Mouse (Mus musculus): ENCODE measurements around the gene Cdh11. TPM values are rescaled to one million over a fixed set of nuclear protein-coding genes. Genes with fewer than 3 reads are reported as not detected.
"Not testable (repeated sequence)": the region's sequence is repeated elsewhere in the genome, so short reads cannot be mapped to it uniquely, and the experiment has no call there.

Gene Cdh11
- polyA plus RNA-seq, 1 experiment from 2014 or later: 30.5 TPM

GRCm38 (mm10) chr8:102700245-102700644 is 85.2 kb downstream of the Cdh11 start:
- 20% methylated on average over 1 of the region's 1 CpGs for WGBS
- no peak overlapping the region for H3K4me2 ChIP-seq (replicated peaks)
- no peaks in the 10 kb centered on the region for H3K27me3 ChIP-seq
- no peak for ATAC-seq (replicated peaks)
- peaks cover 13% of the 10 kb centered on the region for H3K4me1 ChIP-seq
- H3K9ac ChIP-seq (replicated peaks): no peak overlapping the region
- H3K27ac ChIP-seq (replicated peaks): no peak overlapping the region
- no peak overlapping the region for H3K4me3 ChIP-seq
- no peaks in the 10 kb centered on the region for H3K9me3 ChIP-seq
- H3K36me3 ChIP-seq: no peaks in the 10 kb centered on the region

GRCm38 (mm10) chr8:102698232-102698837 is 87.1 kb downstream of the Cdh11 start:
- H3K9ac ChIP-seq (replicated peaks): no peak overlapping the region
- H3K4me1 ChIP-seq: peaks cover 13% of the 10 kb centered on the region
- no peak overlapping the region for H3K4me3 ChIP-seq
- no peaks in the 10 kb centered on the region for H3K36me3 ChIP-seq
- WGBS: 6% methylated on average over 11 of the region's 11 CpGs
- H3K27ac ChIP-seq (replicated peaks): peak overlapping the region; percentile 48
- ATAC-seq (replicated peaks): peak; percentile 79
- no peaks in the 10 kb centered on the region for H3K9me3 ChIP-seq
- no peaks in the 10 kb centered on the region for H3K27me3 ChIP-seq
- no peak overlapping the region for H3K4me2 ChIP-seq (replicated peaks)

GRCm38 (mm10) chr8:102693465-102693864 is 92.0 kb downstream of the Cdh11 start:
- no peak overlapping the region for H3K27ac ChIP-seq (replicated peaks)
- 43% methylated on average over 1 of the region's 1 CpGs for WGBS
- peak; percentile 63 for ATAC-seq (replicated peaks)

GRCm38 (mm10) chr8:102685491-102685890 is 100.0 kb downstream of the Cdh11 start:
- H3K9me3 ChIP-seq; H3K36me3 ChIP-seq; H3K9ac ChIP-seq (replicated peaks); H3K27me3 ChIP-seq; ATAC-seq (replicated peaks): not testable (repeated sequence)
- Histone ChIP-seq H3K4me2 (replicated peaks) (peak overlapping the region; percentile 8), H3K27ac (replicated peaks) (peak overlapping the region; percentile 25), H3K4me1 (peaks cover 12% of the 10 kb centered on the region), H3K4me3 (peak overlapping the region; percentile 9)
- WGBS: 37% methylated on average over 7 of the region's 7 CpGs

More at GRCm38 (mm10) chr8:102693465-102693864, 92.0 kb downstream of the Cdh11 start:
- no peak overlapping the region for H3K4me3 ChIP-seq
- H3K4me1 ChIP-seq: peaks cover 8% of the 10 kb centered on the region
- no peaks in the 10 kb centered on the region for H3K9me3 ChIP-seq
- no peak overlapping the region for H3K4me2 ChIP-seq (replicated peaks)
- no peaks in the 10 kb centered on the region for H3K27me3 ChIP-seq
- no peak overlapping the region for H3K9ac ChIP-seq (replicated peaks)
- no peaks in the 10 kb centered on the region for H3K36me3 ChIP-seq

GRCm38 (mm10) chr8:102685023-102685422 is 100.4 kb downstream of the Cdh11 start:
- Histone ChIP-seq H3K4me2 (replicated peaks) (peak overlapping the region; percentile 8), H3K27ac (replicated peaks) (peak overlapping the region; percentile 25), H3K27me3 (no peaks in the 10 kb centered on the region), H3K4me3 (peak overlapping the region; percentile 9), H3K9ac (replicated peaks) (no peak overlapping the region), H3K4me1 (peaks cover 12% of the 10 kb centered on the region), H3K36me3 (no peaks in the 10 kb centered on the region), H3K9me3 (no peaks in the 10 kb centered on the region)
- WGBS: 48% methylated on average over 11 of the region's 11 CpGs
- no peak for ATAC-seq (replicated peaks)

- Histone ChIP-seq H3K4me1 (0 out of 2 replicates have a peak, but pooled peaks cover 5% of the 10 kb centered on the region), H3K9ac (replicated peaks) (no peak overlapping the region), H3K4me2 (replicated peaks) (no peak overlapping the region), H3K9me3 (no peaks in the 10 kb centered on the region), H3K27ac (replicated peaks) (no peak overlapping the region), H3K36me3 (peaks cover 7% of the 10 kb centered on the region; the same call in 1 of the 2 replicates), H3K4me3 (no peak overlapping the region), H3K27me3 (no peaks in the 10 kb centered on the region)
- ATAC-seq (replicated peaks): no peak
- 74% methylated on average over 3 of the region's 3 CpGs for WGBS
Observed at GRCm38 (mm10) chr8:102677148-102677547, 108.3 kb downstream of the Cdh11 start.

- 85% methylated on average over 5 of the region's 5 CpGs for WGBS
- not testable (repeated sequence) for H3K9ac ChIP-seq (replicated peaks); H3K36me3 ChIP-seq; H3K27me3 ChIP-seq; H3K27ac ChIP-seq (replicated peaks); H3K4me1 ChIP-seq; H3K9me3 ChIP-seq; H3K4me3 ChIP-seq; H3K4me2 ChIP-seq (replicated peaks); ATAC-seq (replicated peaks)
Observed at GRCm38 (mm10) chr8:102664561-102664960, 120.9 kb downstream of the Cdh11 start.

- Histone ChIP-seq H3K36me3 (0 out of 2 replicates have a peak, but pooled peaks cover 10% of the 10 kb centered on the region), H3K27me3 (no peaks in the 10 kb centered on the region), H3K4me2 (replicated peaks) (no peak overlapping the region), H3K27ac (replicated peaks) (peak overlapping the region; percentile 58), H3K9ac (replicated peaks) (no peak overlapping the region), H3K9me3 (no peaks in the 10 kb centered on the region), H3K4me1 (peaks cover 11% of the 10 kb centered on the region), H3K4me3 (no peak overlapping the region)
- ATAC-seq (replicated peaks): peak; percentile 91
- 20% methylated on average over 2 of the region's 2 CpGs for WGBS
Observed at GRCm38 (mm10) chr8:102656529-102656928, 128.9 kb downstream of the Cdh11 start.

GRCm38 (mm10) chr8:102651964-102652363 is 133.5 kb downstream of the Cdh11 start:
- Histone ChIP-seq H3K4me2 (replicated peaks) (no peak overlapping the region), H3K4me1 (peaks cover 6% of the 10 kb centered on the region), H3K36me3 (peaks cover 17% of the 10 kb centered on the region), H3K9me3 (no peaks in the 10 kb centered on the region), H3K27ac (replicated peaks) (no peak overlapping the region), H3K9ac (replicated peaks) (no peak overlapping the region), H3K4me3 (no peak overlapping the region), H3K27me3 (no peaks in the 10 kb centered on the region)
- no peak for ATAC-seq (replicated peaks)
- 84% methylated on average over 4 of the region's 4 CpGs for WGBS

- Histone ChIP-seq H3K9me3 (no peaks in the 10 kb centered on the region), H3K4me2 (replicated peaks) (no peak overlapping the region), H3K9ac (replicated peaks) (no peak overlapping the region), H3K4me1 (no peaks in the 10 kb centered on the region), H3K27me3 (no peaks in the 10 kb centered on the region), H3K27ac (replicated peaks) (no peak overlapping the region), H3K36me3 (no peaks in the 10 kb centered on the region), H3K4me3 (no peak overlapping the region)
- ATAC-seq (replicated peaks): no peak
- 39% methylated on average over 3 of the region's 3 CpGs for WGBS
Observed at GRCm38 (mm10) chr8:102627151-102627550, 158.3 kb downstream of the Cdh11 start.

- H3K4me3 ChIP-seq: no peak overlapping the region
- no peak for ATAC-seq (replicated peaks)
- H3K4me1 ChIP-seq: no peaks in the 10 kb centered on the region
- H3K27ac ChIP-seq (replicated peaks): no peak overlapping the region
- H3K27me3 ChIP-seq: no peaks in the 10 kb centered on the region
- H3K4me2 ChIP-seq (replicated peaks): no peak overlapping the region
- WGBS: 47% methylated on average over 4 of the region's 4 CpGs
- H3K9me3 ChIP-seq: no peaks in the 10 kb centered on the region
- H3K9ac ChIP-seq (replicated peaks): no peak overlapping the region
- no peaks in the 10 kb centered on the region for H3K36me3 ChIP-seq
Observed at GRCm38 (mm10) chr8:102612146-102612545, 173.3 kb downstream of the Cdh11 start.

- Histone ChIP-seq H3K9ac (replicated peaks) (no peak overlapping the region), H3K4me1 (no peaks in the 10 kb centered on the region), H3K36me3 (no peaks in the 10 kb centered on the region), H3K27ac (replicated peaks) (no peak overlapping the region), H3K9me3 (no peaks in the 10 kb centered on the region), H3K4me3 (no peak overlapping the region), H3K4me2 (replicated peaks) (no peak overlapping the region), H3K27me3 (no peaks in the 10 kb centered on the region)
- ATAC-seq (replicated peaks): no peak
- WGBS: 58% methylated on average over 4 of the region's 4 CpGs
Observed at GRCm38 (mm10) chr8:102601327-102601726, 184.1 kb downstream of the Cdh11 start.

GRCm38 (mm10) chr8:102596523-102596922 is 188.9 kb downstream of the Cdh11 start:
- H3K36me3 ChIP-seq: no peaks in the 10 kb centered on the region
- no peak overlapping the region for H3K27ac ChIP-seq (replicated peaks)
- no peak overlapping the region for H3K4me2 ChIP-seq (replicated peaks)
- no peak overlapping the region for H3K4me3 ChIP-seq
- no peaks in the 10 kb centered on the region for H3K9me3 ChIP-seq
- H3K27me3 ChIP-seq: no peaks in the 10 kb centered on the region
- 71% methylated on average over 3 of the region's 3 CpGs for WGBS
- no peak overlapping the region for H3K9ac ChIP-seq (replicated peaks)
- no peaks in the 10 kb centered on the region for H3K4me1 ChIP-seq
- ATAC-seq (replicated peaks): no peak
